Mouse (Mus musculus): ENCODE results near the gene A630076J17Rik. TPM values are rescaled to one million over a fixed set of nuclear protein-coding genes. Genes with fewer than 3 reads are reported as not detected.

A630076J17Rik gene
- polyA plus RNA-seq, 1 experiment = not detected

GRCm38 (mm10) chr3:107272433-107272832, 42.0 kb downstream of the A630076J17Rik start:
- Histone ChIP-seq H3K27ac (ENCODE audit: insufficient read depth, low read depth, low read length) (no peak overlapping the region), H3K4me3 (ENCODE audit: insufficient read depth, low read length) (no peak overlapping the region), H3K4me1 (ENCODE audit: control insufficient read depth, insufficient read depth, low read length) (no peaks in the 10 kb centered on the region)
- TF ChIP-seq CTCF (IDR thresholded peaks at IDR 0.05; ENCODE audit: low read depth, low read length) = no peak
- TF ChIP-seq POLR2A (IDR thresholded peaks at IDR 0.05; ENCODE audit: borderline replicate concordance, low read depth, low read length) = no peak

DNA sequence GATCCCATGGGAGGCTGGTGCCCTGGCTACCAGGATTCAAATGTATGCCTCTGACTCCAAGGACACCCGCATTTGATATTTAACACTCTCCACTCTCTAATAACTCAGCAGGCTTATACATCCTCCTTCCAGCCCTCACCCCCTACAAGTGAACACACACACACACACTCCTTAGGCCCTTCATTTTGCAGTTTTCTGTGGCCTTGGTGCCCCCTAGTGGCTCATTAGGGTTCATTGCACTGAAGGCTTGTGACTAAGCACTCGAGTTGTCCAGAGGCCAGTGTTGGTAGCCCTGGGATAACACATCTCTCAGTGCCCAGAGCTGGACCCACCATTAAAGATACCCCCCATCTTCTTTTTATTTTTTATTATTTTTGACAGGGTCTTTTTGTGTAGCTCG, 43.4 kb downstream of the A630076J17Rik start:
- Histone ChIP-seq H3K4me1 (ENCODE audit: control insufficient read depth, insufficient read depth, low read length) (peaks cover 4% of the 10 kb centered on the region; the same call in 1 of the 2 replicates), H3K4me3 (ENCODE audit: insufficient read depth, low read length) (no peak overlapping the region), H3K27ac (ENCODE audit: insufficient read depth, low read depth, low read length) (no peak overlapping the region)
- TF ChIP-seq POLR2A (IDR thresholded peaks at IDR 0.05; ENCODE audit: borderline replicate concordance, low read depth, low read length) (no peak), CTCF (IDR thresholded peaks at IDR 0.05; ENCODE audit: low read depth, low read length) (peak; percentile 85)

DNA sequence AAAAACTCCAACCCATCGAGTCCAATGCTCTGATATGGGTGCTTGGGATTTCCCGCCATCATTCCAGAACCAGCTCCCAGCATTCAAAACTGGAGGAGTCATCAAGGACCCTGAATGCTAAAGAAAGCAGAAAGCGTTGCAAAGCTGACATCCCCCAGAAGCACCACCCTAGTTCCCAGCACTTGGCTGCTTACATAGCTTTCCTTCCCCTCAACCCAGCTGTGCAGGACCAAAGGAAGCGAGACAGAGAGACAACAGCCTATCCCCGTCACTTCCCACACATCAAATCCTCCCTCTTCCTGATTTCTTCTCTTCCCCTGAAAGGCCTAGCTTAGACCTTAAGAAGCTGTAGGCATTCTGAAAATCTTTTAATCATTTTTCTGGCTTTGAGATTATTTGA, 44.9 kb downstream of the A630076J17Rik start:
- Histone ChIP-seq H3K27ac (ENCODE audit: insufficient read depth, low read depth, low read length) (no peak overlapping the region), H3K4me1 (ENCODE audit: control insufficient read depth, insufficient read depth, low read length) (peaks cover 7% of the 10 kb centered on the region), H3K4me3 (ENCODE audit: insufficient read depth, low read length) (no peak overlapping the region)
- TF ChIP-seq POLR2A (IDR thresholded peaks at IDR 0.05; ENCODE audit: borderline replicate concordance, low read depth, low read length) = no peak
- TF ChIP-seq CTCF (IDR thresholded peaks at IDR 0.05; ENCODE audit: low read depth, low read length) = no peak

GRCm38 (mm10) chr3:107275996-107276395, 45.6 kb downstream of the A630076J17Rik start:
- Histone ChIP-seq H3K27ac (ENCODE audit: insufficient read depth, low read depth, low read length) (no peak overlapping the region), H3K4me1 (ENCODE audit: control insufficient read depth, insufficient read depth, low read length) (peaks cover 8% of the 10 kb centered on the region), H3K4me3 (ENCODE audit: insufficient read depth, low read length) (no peak overlapping the region)
- no peak for TF ChIP-seq CTCF (IDR thresholded peaks at IDR 0.05; ENCODE audit: low read depth, low read length)
- TF ChIP-seq POLR2A (IDR thresholded peaks at IDR 0.05; ENCODE audit: borderline replicate concordance, low read depth, low read length) = no peak

GRCm38 (mm10) chr3:107276626-107277025, 46.2 kb downstream of the A630076J17Rik start:
- no peak overlapping the region for H3K4me3 ChIP-seq (ENCODE audit: insufficient read depth, low read length)
- no peak overlapping the region for H3K27ac ChIP-seq (ENCODE audit: insufficient read depth, low read depth, low read length)
- peaks cover 8% of the 10 kb centered on the region for H3K4me1 ChIP-seq (ENCODE audit: control insufficient read depth, insufficient read depth, low read length)
- TF ChIP-seq POLR2A (IDR thresholded peaks at IDR 0.05; ENCODE audit: borderline replicate concordance, low read depth, low read length) (no peak), CTCF (IDR thresholded peaks at IDR 0.05; ENCODE audit: low read depth, low read length) (no peak)

GRCm38 (mm10) chr3:107278479-107279269, 48.3 kb downstream of the A630076J17Rik start, which contains the start of gene Lamtor5:
Lamtor5 (plus strand) TSS chr3:107278858.
- Histone ChIP-seq H3K27ac (ENCODE audit: insufficient read depth, low read depth, low read length) (peak within 1 kb of the TSS; percentile 40), H3K4me1 (ENCODE audit: control insufficient read depth, insufficient read depth, low read length) (peaks cover 8% of the 10 kb centered on the region), H3K4me3 (ENCODE audit: insufficient read depth, low read length) (peak within 1 kb of the TSS; percentile 93)
- TF ChIP-seq POLR2A (IDR thresholded peaks at IDR 0.05; ENCODE audit: borderline replicate concordance, low read depth, low read length) (no peak), CTCF (IDR thresholded peaks at IDR 0.05; ENCODE audit: low read depth, low read length) (no peak)

Other genes starting within 250 kb of the A630076J17Rik start
- gene Kcna3, start 194.4 kb upstream of the A630076J17Rik start, polyA plus RNA-seq (2012; ENCODE audit: insufficient read depth, insufficient read length, missing spikeins) = 1.1 and 2.5 TPM in 2 replicates
- gene Kcna2, start 129.5 kb upstream of the A630076J17Rik start, polyA plus RNA-seq (2012; ENCODE audit: insufficient read depth, insufficient read length, missing spikeins) = not detected in 2 replicates
- gene Kcna10, start 47.6 kb upstream of the A630076J17Rik start, polyA plus RNA-seq (2012; ENCODE audit: insufficient read depth, insufficient read length, missing spikeins) = not detected in 2 replicates
- not detected in 2 replicates for gene Cym, start 8.9 kb upstream of the A630076J17Rik start, polyA plus RNA-seq (2012; ENCODE audit: insufficient read depth, insufficient read length, missing spikeins)
- gene Prok1, start 9.1 kb downstream of the A630076J17Rik start, polyA plus RNA-seq (2012; ENCODE audit: insufficient read depth, insufficient read length, missing spikeins) = not detected in 2 replicates
- 130 and 131 TPM in 2 replicates for gene Lamtor5, start 48.2 kb downstream of the A630076J17Rik start, polyA plus RNA-seq (2012; ENCODE audit: insufficient read depth, insufficient read length, missing spikeins)
- not detected in 2 replicates for gene Slc16a4, start 60.6 kb downstream of the A630076J17Rik start, polyA plus RNA-seq (2012; ENCODE audit: insufficient read depth, insufficient read length, missing spikeins)
- 16.0 and 16.9 TPM in 2 replicates for gene Rbm15, start 103.1 kb downstream of the A630076J17Rik start, polyA plus RNA-seq (2012; ENCODE audit: insufficient read depth, insufficient read length, missing spikeins)
- not detected in 2 replicates for gene Kcnc4, start 228.9 kb downstream of the A630076J17Rik start, polyA plus RNA-seq (2012; ENCODE audit: insufficient read depth, insufficient read length, missing spikeins)

All from bone marrow macrophage, adult 2 months (primary cell).